Mouse (Mus musculus) cerebellum, postnatal 14 days (tissue): ENCODE data around the gene Gdi1.
"Not testable (repeated sequence)": the region's sequence is repeated elsewhere in the genome, so short reads cannot be mapped to it uniquely, and the experiment has no call there.

Source experiments
- DNase-seq, 2 experiments: peaks; one replicate each; pipeline ENCODE4 v3.0.0; 2021; ENCODE audit warnings: mixed read lengths in 2 of 2

Gdi1 gene

DNA sequence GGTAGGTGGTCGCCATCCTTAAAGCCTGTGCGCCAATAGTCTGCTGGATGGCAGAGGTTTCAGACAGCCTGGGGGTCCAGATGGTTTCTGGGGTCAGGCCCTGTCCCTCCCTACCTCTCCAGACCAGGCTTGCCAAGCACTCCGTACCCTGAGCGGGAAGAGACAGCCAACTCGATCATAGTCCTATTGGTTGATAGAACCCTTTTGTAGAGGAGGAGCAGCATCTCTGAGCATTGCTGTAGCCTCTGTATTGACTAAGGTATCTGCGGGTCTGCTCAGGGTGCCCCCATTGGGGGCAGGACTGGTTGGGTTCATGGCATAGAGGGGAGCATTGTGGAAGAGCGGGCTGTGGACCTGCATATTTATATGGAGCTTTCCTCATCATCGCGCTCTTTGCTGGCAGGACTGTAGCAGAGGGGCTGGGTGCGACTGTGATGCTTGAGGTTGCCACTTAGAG is 24.4 kb downstream of the Gdi1 start:
- DNase-seq, result peak in 1 of 2 experiments; percentile 14

DNA sequence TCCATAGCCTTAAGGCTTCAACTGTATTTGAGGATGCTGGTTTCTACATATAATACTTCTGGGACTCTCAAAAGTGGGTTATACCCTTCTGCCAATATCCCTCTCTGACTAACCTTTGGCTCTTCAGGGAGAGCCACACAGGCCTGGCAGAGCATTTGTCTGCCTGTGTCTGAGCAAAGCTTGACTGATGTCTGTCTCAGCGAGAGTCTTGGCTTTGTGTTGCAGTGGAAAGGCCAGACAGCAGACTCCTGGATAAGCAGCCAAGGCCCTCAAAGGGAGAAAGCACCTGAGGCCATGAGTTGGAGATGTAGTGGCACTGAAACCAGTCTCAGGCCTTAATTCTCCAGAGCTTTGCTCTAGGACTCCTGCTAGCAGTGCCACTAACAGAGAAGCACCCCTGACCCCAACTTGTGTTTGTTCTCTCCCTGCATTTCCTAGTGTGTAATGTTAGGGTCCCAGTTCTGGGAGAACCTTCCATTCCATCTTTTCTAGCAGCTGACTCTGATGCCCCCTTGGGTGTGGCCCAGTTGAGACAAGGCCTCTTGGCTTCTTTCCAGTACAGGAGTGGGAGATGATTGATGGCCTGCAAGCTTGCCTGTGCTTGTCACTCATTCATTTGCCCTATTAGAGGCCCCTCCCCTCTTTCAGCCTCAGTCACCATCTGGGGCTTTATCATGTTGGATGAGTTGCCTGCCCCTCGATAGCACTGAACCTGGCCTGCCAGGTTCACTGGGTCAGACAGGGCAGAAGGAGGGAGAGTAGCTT is 25.6 kb downstream of the Gdi1 start:
- DNase-seq, result peak; percentile 46 to 64

DNA sequence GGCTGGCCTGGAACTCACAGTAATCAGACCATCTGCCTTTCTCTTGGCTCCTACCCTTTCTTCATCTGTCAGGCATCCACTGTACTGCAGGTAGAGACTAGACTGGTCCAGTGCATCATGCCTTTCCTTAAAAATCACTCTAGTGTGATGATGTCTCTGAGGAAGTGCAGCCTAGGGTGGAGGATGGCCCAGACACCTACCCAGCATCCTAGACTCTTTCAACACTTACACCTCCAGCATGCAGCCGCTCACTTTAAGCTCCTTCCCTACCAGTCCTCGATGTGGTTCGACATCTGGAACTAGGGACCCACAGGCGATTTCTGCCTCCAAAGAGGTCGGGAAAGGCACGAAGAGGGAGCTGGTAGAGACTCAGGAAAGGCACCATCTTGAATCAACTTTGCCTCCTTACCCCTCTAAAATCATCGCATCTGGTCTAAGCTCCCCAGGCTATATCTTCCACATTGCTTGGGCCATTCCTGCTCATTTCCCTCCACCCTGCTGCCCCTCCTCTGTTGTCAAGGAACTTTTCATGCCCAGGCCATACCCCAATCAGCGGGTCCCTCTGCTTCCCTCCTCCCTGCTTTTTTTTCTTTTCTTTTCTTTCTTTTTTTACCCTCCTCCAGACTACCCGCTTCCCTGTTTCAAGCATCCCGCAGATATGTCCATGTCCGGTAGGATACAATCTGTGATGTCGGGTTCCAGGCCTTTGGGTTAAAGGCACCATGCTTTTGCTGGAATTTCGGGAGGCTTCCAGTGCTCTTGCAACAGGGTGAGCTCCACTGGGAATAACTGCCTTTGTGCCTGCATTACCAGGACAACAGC is 48.1 kb downstream of the Gdi1 start:
- no peak for DNase-seq

DNA sequence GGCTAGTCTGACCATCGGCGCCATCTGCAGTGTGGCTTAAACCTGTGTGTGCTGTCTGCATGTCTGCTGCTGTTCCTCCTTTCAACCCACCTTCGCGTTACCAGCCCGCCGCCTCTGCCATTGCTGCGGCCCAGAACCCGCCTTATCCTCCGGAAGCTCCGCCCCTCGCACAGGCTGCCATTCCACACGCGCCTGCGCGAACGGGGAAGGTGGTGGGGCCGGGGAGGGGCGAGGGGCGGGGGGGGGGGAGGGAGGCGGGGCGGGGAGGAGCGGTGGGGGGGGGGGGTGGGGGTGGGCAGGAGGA is 48.6 kb downstream of the Gdi1 start, which contains the start of gene Lage3:
Gene Lage3 (minus strand): TSS at position 152 of the 304 bp plus-strand sequence.
- DNase-seq, result peak; percentile 84 to 88

DNA sequence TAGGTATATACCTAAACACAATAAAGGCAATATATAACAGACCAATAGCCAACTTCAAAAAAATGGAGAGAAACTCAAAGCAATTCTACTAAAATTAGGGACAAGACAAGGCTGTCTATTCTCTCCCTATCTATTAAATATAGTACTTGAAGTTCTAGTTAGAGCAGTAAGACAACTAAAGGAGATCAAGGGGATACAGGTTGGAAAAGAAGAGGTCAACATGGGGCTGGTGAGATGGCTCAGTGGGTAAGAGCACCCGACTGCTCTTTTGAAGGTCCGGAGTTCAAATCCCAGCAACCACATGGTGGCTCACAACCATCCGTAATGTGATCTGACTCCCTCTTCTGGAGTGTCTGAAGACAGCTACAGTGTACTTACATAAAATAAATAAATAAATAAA is 52.3 kb downstream of the Gdi1 start:
- not testable (repeated sequence) for DNase-seq

DNA sequence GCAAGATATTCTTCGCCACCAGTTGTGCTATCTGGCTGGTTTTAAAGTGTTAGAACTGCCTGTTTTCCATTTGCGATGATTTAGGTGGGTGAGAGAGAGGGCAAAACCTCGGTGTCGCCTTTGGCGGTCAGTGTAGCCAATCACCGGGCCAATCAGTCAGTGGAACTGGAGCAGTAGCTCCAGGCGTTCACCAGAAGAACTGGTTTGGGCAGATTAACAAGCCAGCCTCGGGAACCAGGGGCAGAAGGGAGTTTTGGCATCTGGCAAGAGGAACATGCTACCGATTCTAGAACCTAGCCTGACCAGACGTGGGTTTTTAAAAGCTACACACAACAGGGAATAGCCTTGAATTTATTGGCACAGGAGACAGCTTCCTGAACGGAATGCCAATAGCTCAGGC is 54.4 kb downstream of the Gdi1 start:
- DNase-seq, result no peak
